Mouse (Mus musculus): ENCODE measurements at regions not wholly inside any gene's neighbourhood (a gene's known extent, or its start where the extent isn't known, plus 50 kb on each side); places are given as distances from the start of the nearest gene placed in this dataset.

- ATAC-seq (ENCODE audit: low FRiP score, low read depth), result no peak
- H3K36me3 ChIP-seq, result no peaks in the 10 kb centered on the region
- H3K27me3 ChIP-seq, result peaks cover 7% of the 10 kb centered on the region; the same call in 1 of the 2 replicates
- no peak overlapping the region for H3K4me3 ChIP-seq
- no peak overlapping the region for H3K4me2 ChIP-seq (replicated peaks)
- 76% methylated on average over 5 of the region's 5 CpGs for WGBS
- no peak overlapping the region for H3K9ac ChIP-seq
- no peak overlapping the region for H3K27ac ChIP-seq
- H3K4me1 ChIP-seq, result peaks cover 6% of the 10 kb centered on the region; the same call in 1 of the 2 replicates
- H3K9me3 ChIP-seq, result no peaks in the 10 kb centered on the region
These were observed 162.1 kb downstream of the Etnk1 start for GRCm38 (mm10) chr6:143329096-143329495.

GRCm38 (mm10) chr6:143333493-143333892 lies 166.5 kb downstream of the Etnk1 start:
- Histone ChIP-seq H3K36me3 (no peaks in the 10 kb centered on the region), H3K4me3 (no peak overlapping the region), H3K27ac (no peak overlapping the region), H3K4me2 (replicated peaks) (no peak overlapping the region), H3K27me3 (peaks cover 3% of the 10 kb centered on the region; the same call in 1 of the 2 replicates), H3K9ac (no peak overlapping the region), H3K9me3 (no peaks in the 10 kb centered on the region), H3K4me1 (no peaks in the 10 kb centered on the region)
- 90% methylated on average over 8 of the region's 8 CpGs for WGBS
- no peak for ATAC-seq (ENCODE audit: low FRiP score, low read depth)

- Histone ChIP-seq H3K9me3 (no peaks in the 10 kb centered on the region), H3K27me3 (peaks cover 3% of the 10 kb centered on the region; the same call in 1 of the 2 replicates), H3K4me2 (replicated peaks) (no peak overlapping the region), H3K36me3 (no peaks in the 10 kb centered on the region), H3K4me3 (no peak overlapping the region), H3K9ac (no peak overlapping the region), H3K4me1 (no peaks in the 10 kb centered on the region), H3K27ac (no peak overlapping the region)
- whole genome bisulfite sequencing, result 77% methylated on average over 4 of the region's 4 CpGs
- ATAC-seq (ENCODE audit: low FRiP score, low read depth), result no peak
These were observed 169.6 kb downstream of the Etnk1 start for GRCm38 (mm10) chr6:143336574-143336973.

GRCm38 (mm10) chr6:143349000-143349399 lies 182.0 kb downstream of the Etnk1 start:
- ATAC-seq (ENCODE audit: low FRiP score, low read depth), result no peak

GRCm38 (mm10) chr6:143359320-143360032 lies 192.5 kb downstream of the Etnk1 start:
- Histone ChIP-seq H3K9ac (no peak overlapping the region), H3K4me1 (no peaks in the 10 kb centered on the region), H3K27me3 (no peaks in the 10 kb centered on the region), H3K36me3 (no peaks in the 10 kb centered on the region), H3K4me2 (replicated peaks) (no peak overlapping the region), H3K27ac (no peak overlapping the region), H3K4me3 (no peak overlapping the region), H3K9me3 (no peaks in the 10 kb centered on the region)
- WGBS, result 64% methylated on average over 7 of the region's 7 CpGs
- 0 out of 2 replicates have a peak, but pooled peaks have one; percentile 44 for ATAC-seq (ENCODE audit: low FRiP score, low read depth)

More at GRCm38 (mm10) chr6:143349000-143349399, 182.0 kb downstream of the Etnk1 start:
- Histone ChIP-seq H3K27me3 (no peaks in the 10 kb centered on the region), H3K4me3 (no peak overlapping the region), H3K27ac (no peak overlapping the region), H3K9ac (no peak overlapping the region), H3K9me3 (no peaks in the 10 kb centered on the region), H3K4me1 (no peaks in the 10 kb centered on the region), H3K4me2 (replicated peaks) (no peak overlapping the region), H3K36me3 (no peaks in the 10 kb centered on the region)
- WGBS, result 95% methylated on average over 2 of the region's 2 CpGs

- ATAC-seq (ENCODE audit: low FRiP score, low read depth), result no peak
- Histone ChIP-seq H3K9ac (no peak overlapping the region), H3K4me3 (no peak overlapping the region), H3K9me3 (no peaks in the 10 kb centered on the region), H3K4me2 (replicated peaks) (no peak overlapping the region), H3K4me1 (no peaks in the 10 kb centered on the region), H3K36me3 (no peaks in the 10 kb centered on the region), H3K27me3 (no peaks in the 10 kb centered on the region), H3K27ac (no peak overlapping the region)
- 73% methylated on average over 5 of the region's 5 CpGs for WGBS
These were observed 194.2 kb downstream of the Etnk1 start for GRCm38 (mm10) chr6:143361149-143361725.

- ATAC-seq (ENCODE audit: low FRiP score, low read depth), result no peak
- Histone ChIP-seq H3K4me2 (replicated peaks) (no peak overlapping the region), H3K4me3 (no peak overlapping the region), H3K27me3 (no peaks in the 10 kb centered on the region), H3K9me3 (no peaks in the 10 kb centered on the region), H3K27ac (no peak overlapping the region), H3K36me3 (no peaks in the 10 kb centered on the region), H3K9ac (no peak overlapping the region), H3K4me1 (no peaks in the 10 kb centered on the region)
- 94% methylated on average over 2 of the region's 2 CpGs for WGBS
These were observed 194.9 kb downstream of the Etnk1 start for GRCm38 (mm10) chr6:143361963-143362362.

- no peak overlapping the region for H3K4me2 ChIP-seq (replicated peaks)
- no peaks in the 10 kb centered on the region for H3K4me1 ChIP-seq
- H3K4me3 ChIP-seq, result no peak overlapping the region
- H3K36me3 ChIP-seq, result no peaks in the 10 kb centered on the region
- H3K9ac ChIP-seq, result no peak overlapping the region
- H3K27me3 ChIP-seq, result no peaks in the 10 kb centered on the region
- no peak overlapping the region for H3K27ac ChIP-seq
- no peak for ATAC-seq (ENCODE audit: low FRiP score, low read depth)
- 92% methylated on average over 5 of the region's 5 CpGs for WGBS
- no peaks in the 10 kb centered on the region for H3K9me3 ChIP-seq
These were observed 198.8 kb downstream of the Etnk1 start for GRCm38 (mm10) chr6:143365840-143366239.

GRCm38 (mm10) chr6:143367804-143368203 lies 200.8 kb downstream of the Etnk1 start:
- H3K36me3 ChIP-seq, result no peaks in the 10 kb centered on the region
- H3K4me2 ChIP-seq (replicated peaks), result no peak overlapping the region
- no peak for ATAC-seq (ENCODE audit: low FRiP score, low read depth)

GRCm38 (mm10) chr6:143368646-143369045 lies 201.6 kb downstream of the Etnk1 start:
- Histone ChIP-seq H3K36me3 (no peaks in the 10 kb centered on the region), H3K27me3 (no peaks in the 10 kb centered on the region), H3K9me3 (no peaks in the 10 kb centered on the region), H3K4me3 (no peak overlapping the region), H3K9ac (no peak overlapping the region), H3K4me2 (replicated peaks) (no peak overlapping the region), H3K27ac (no peak overlapping the region), H3K4me1 (no peaks in the 10 kb centered on the region)
- no peak for ATAC-seq (ENCODE audit: low FRiP score, low read depth)
- 72% methylated on average over 8 of the region's 8 CpGs for WGBS

More at GRCm38 (mm10) chr6:143367804-143368203, 200.8 kb downstream of the Etnk1 start:
- WGBS, result 85% methylated on average over 3 of the region's 3 CpGs
- Histone ChIP-seq H3K4me1 (no peaks in the 10 kb centered on the region), H3K4me3 (no peak overlapping the region), H3K9me3 (no peaks in the 10 kb centered on the region), H3K27me3 (no peaks in the 10 kb centered on the region), H3K9ac (no peak overlapping the region), H3K27ac (no peak overlapping the region)

GRCm38 (mm10) chr6:143372487-143372886 lies 205.5 kb downstream of the Etnk1 start:
- Histone ChIP-seq H3K9me3 (no peaks in the 10 kb centered on the region), H3K9ac (no peak overlapping the region), H3K4me2 (replicated peaks) (no peak overlapping the region), H3K27me3 (0 out of 2 replicates have a peak, but pooled peaks cover 5% of the 10 kb centered on the region), H3K4me3 (no peak overlapping the region), H3K36me3 (no peaks in the 10 kb centered on the region), H3K4me1 (peaks cover 5% of the 10 kb centered on the region; the same call in 1 of the 2 replicates), H3K27ac (no peak overlapping the region)
- WGBS, result 44% methylated on average over 5 of the region's 5 CpGs
- ATAC-seq (ENCODE audit: low FRiP score, low read depth), result no peak

- H3K4me1 ChIP-seq, result peaks cover 5% of the 10 kb centered on the region; the same call in 1 of the 2 replicates
These were observed 206.8 kb downstream of the Etnk1 start for GRCm38 (mm10) chr6:143373686-143374273.

More at GRCm38 (mm10) chr6:143373686-143374273, 206.8 kb downstream of the Etnk1 start:
- 0 out of 2 replicates have a peak, but pooled peaks have one; percentile 19 for ATAC-seq (ENCODE audit: low FRiP score, low read depth)
- H3K9ac ChIP-seq, result no peak overlapping the region
- H3K27ac ChIP-seq, result no peak overlapping the region
- H3K27me3 ChIP-seq, result 0 out of 2 replicates have a peak, but pooled peaks cover 5% of the 10 kb centered on the region
- no peaks in the 10 kb centered on the region for H3K9me3 ChIP-seq
- H3K36me3 ChIP-seq, result no peaks in the 10 kb centered on the region
- no peak overlapping the region for H3K4me2 ChIP-seq (replicated peaks)
- WGBS, result 49% methylated on average over 15 of the region's 15 CpGs
- H3K4me3 ChIP-seq, result no peak overlapping the region
